Mouse (Mus musculus) forebrain, embryonic 14.5 days (tissue): Measurements from ENCODE around the gene Tmem116. TPM values are rescaled to one million over a fixed set of nuclear protein-coding genes. Genes with fewer than 3 reads are reported as not detected.

Experiments used
- ATAC-seq: fragments of 200-750 bp; cut with Nextera tagmentation; 2 replicates; pipeline ENCODE4 v1.8.0; 2017; ENCODE audit warnings: mild to moderate bottlenecking, moderate library complexity
- DNase-seq: peaks from one replicate; pipeline ENCODE4 v3.0.0-alpha.2; 2015; ENCODE audit warnings: low spot score
- H3K27ac ChIP-seq: fragments of 300-500 bp; sonication (generic); 2 replicates; pipeline ENCODE4 v1.5.1; 2014; ENCODE audit warnings: low read depth, mild to moderate bottlenecking, control low read depth, low read length, moderate library complexity
- H3K27me3 ChIP-seq: fragments of 300-500 bp; sonication (generic); replicated peaks from 2 replicates; pipeline ENCODE4 v1.6.1; 2014; ENCODE audit warnings: low read length, control low read depth, mixed read lengths; ENCODE audit not compliant: control insufficient read depth, insufficient read depth
- H3K36me3 ChIP-seq: fragments of 300-500 bp; sonication (generic); 2 replicates; pipeline ENCODE4 v1.6.1; 2014; ENCODE audit warnings: low read length, control low read depth; ENCODE audit not compliant: control insufficient read depth, insufficient read depth
- H3K4me1 ChIP-seq: fragments of 300-500 bp; sonication (generic); 2 replicates; pipeline ENCODE4 v1.6.1; 2014; ENCODE audit warnings: antibody characterized with exemption, low read length, control low read depth; ENCODE audit not compliant: control insufficient read depth, insufficient read depth
- H3K4me2 ChIP-seq: fragments of 300-500 bp; sonication (generic); 2 replicates; pipeline ENCODE4 v1.6.1; 2014; ENCODE audit warnings: mild to moderate bottlenecking, control low read depth, low read length
- H3K4me3 ChIP-seq: fragments of 300-500 bp; sonication (generic); 2 replicates; pipeline ENCODE4 v1.5.1; 2014; ENCODE audit warnings: low read depth, low read length, control low read depth
- H3K9ac ChIP-seq: fragments of 300-500 bp; sonication (generic); 2 replicates; pipeline ENCODE4 v1.6.1; 2014; ENCODE audit warnings: mild to moderate bottlenecking, low read length, control low read depth, moderate library complexity
- H3K9me3 ChIP-seq: fragments of 300-500 bp; sonication (generic); replicated peaks from 2 replicates; pipeline ENCODE4 v1.6.1; 2016; ENCODE audit warnings: low read length, control low read depth, mixed read lengths; ENCODE audit not compliant: control insufficient read depth
- WGBS: fragments of 180-500 bp; shearing (Covaris S2); extraction: QIAGEN DNeasy Blood & Tissue Kit; methylation state at CpG from one replicate; pipeline ENCODE4 v1.1.7; 2014; 5-methylcytosine and 5-hydroxymethylcytosine counted together
- polyA plus RNA-seq: library from polyadenylated mRNA; unstranded; fragments of >200 nt; fragmentation: Nextera tagmentation; extraction: Ambion mirVana; gene quantifications from 2 replicates; pipeline ENCODE4 v1.2.1, GENCODE M21; 2014

Gene Tmem116
- polyA plus RNA-seq, 1 experiment from 2014 or later, result 1.0 TPM

DNA sequence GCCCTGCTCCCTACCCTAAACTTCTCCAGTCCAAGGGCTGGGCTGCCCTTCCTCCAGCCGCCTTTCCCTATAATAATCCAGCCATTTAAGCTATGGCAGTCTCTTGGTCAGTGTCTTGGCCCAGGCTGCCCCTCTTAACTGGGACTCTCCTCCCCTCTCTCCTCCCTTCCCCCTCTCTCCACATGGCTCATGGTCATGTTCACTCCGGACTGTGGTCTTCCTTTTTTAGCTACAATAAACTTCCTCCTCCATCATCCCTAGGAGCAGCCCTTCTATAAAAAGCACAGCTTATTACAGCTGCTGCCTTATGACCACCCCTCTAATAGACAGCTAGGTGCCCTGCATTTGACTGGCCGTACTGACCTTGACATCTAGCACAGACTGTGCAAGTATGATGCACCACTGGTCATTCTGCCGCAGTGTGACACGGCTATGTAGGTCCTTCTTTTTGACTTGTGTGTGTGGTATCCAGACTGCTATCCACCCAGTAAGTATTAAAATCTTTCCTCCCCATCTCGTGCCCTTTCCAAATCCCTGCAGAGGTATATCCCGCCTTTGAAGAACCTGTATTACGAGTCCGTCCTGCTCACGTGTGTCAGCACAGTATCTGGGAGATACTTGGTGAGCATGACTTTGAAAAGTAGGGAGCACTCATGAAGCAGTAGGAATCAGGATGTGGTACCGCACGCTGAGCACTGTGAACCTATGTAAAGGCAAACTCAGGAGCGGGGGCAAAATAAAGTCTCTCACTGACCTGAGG, 2.2 kb downstream of the Tmem116 start:
- Histone ChIP-seq H3K27me3 (no peaks in the 10 kb centered on the region), H3K4me1 (peaks cover 9% of the 10 kb centered on the region), H3K9me3 (no peaks in the 10 kb centered on the region), H3K4me2 (no peak overlapping the region), H3K36me3 (peaks cover 10% of the 10 kb centered on the region), H3K27ac (no peak overlapping the region), H3K9ac (no peak overlapping the region), H3K4me3 (no peak overlapping the region)
- ATAC-seq (no peak), DNase-seq (no peak)
- 94% methylated on average over 13 of the region's 13 CpGs for WGBS

DNA sequence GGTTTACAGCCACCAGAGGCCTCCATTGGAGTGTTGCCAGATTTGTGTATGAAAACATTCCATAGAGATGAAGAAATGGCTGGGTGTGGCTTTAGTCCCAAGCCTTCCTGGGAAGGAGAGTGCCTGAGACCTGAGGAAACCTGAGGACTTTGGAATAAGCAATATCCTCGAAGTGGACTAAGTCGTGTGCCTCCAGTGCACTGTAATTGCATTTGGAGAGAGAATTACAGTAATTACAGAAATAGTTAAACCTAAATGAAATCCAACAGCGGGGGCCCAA, 2.8 kb downstream of the Tmem116 start:
- Histone ChIP-seq H3K4me1 (peaks cover 9% of the 10 kb centered on the region), H3K36me3 (peaks cover 5% of the 10 kb centered on the region), H3K27ac (no peak overlapping the region), H3K4me2 (no peak overlapping the region), H3K27me3 (no peaks in the 10 kb centered on the region), H3K4me3 (no peak overlapping the region), H3K9ac (no peak overlapping the region), H3K9me3 (no peaks in the 10 kb centered on the region)
- WGBS, result 95% methylated on average over 3 of the region's 3 CpGs
- DNase-seq (no peak), ATAC-seq (no peak)

DNA sequence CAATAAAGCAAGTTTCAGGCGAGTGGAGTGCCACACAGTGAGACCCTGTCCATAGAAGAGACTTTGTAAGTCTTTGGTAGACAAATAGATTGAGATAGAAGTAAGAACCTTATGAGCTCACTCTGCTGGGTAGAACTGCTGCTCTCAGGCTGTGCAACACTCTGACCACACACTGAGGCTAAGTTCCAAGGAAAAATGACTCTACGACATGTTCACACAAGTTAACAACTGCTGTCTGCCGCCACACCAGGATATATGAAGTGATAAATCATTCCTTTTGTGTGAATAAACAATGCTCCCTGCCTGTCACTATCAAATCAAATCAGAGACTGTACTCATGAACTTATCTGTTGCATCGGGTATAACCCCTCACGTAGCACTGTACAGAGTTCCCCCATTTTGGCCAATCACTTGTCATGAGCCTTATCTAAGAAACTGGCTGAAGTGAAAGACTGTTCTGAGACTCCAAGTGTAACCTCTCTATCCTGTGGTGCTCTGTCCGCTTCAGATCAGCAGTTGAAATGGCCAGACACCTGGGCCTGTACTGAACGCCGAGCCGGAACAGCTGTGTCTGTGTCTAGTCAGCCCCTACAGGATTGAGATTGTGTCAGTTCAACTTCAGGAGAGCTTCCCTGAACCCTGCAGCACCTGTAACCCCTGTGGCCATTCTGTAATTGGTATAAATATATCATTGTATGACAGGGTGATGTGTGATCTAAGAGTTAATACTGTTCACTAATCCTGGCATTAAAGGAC, 4.0 kb downstream of the Tmem116 start:
- 80% methylated on average over 9 of the region's 9 CpGs for WGBS
- H3K4me1 ChIP-seq, result peaks cover 6% of the 10 kb centered on the region
- no peak overlapping the region for H3K27ac ChIP-seq
- no peaks in the 10 kb centered on the region for H3K9me3 ChIP-seq
- no peak for DNase-seq
- H3K36me3 ChIP-seq, result no peaks in the 10 kb centered on the region
- H3K4me2 ChIP-seq, result no peak overlapping the region
- no peak overlapping the region for H3K4me3 ChIP-seq
- H3K9ac ChIP-seq, result no peak overlapping the region
- no peak for ATAC-seq
- no peaks in the 10 kb centered on the region for H3K27me3 ChIP-seq

DNA sequence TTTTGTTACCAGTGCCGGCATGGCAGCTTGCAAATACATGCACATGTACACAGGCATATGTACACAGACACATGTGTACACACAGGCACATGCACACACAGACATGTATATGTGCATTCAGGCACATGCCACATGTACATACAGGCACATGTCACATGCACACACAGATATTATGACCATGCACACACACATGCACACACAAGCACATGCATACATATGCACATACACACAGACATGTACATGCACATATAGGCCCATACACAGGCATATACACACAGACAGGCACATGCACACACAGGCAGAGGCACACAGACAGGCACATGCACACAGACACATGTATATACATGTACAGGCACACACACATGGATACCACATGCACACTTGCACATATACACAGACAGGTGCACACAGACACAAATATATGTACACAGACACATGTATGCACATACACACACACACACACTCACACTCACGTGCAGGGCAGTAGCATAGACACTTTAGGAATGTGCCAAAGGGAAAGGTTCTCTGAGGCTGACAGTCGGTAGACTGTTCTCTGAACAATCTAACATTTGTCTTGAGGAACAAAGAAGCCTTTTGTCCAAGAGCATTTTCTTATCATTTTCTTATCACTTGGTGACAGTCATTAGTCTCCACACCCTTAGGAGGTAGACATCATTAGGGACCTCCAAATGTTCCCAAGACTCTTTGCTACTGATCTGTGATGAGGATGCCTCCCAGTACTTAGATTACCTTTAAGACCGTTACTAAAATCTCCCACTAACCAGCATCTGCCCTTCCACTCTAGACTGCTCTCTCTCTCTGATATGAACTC, 9.9 kb downstream of the Tmem116 start:
- Histone ChIP-seq H3K27me3 (no peaks in the 10 kb centered on the region), H3K9ac (no peak overlapping the region), H3K36me3 (no peaks in the 10 kb centered on the region), H3K27ac (no peak overlapping the region), H3K9me3 (no peaks in the 10 kb centered on the region), H3K4me1 (no peaks in the 10 kb centered on the region), H3K4me2 (no peak overlapping the region), H3K4me3 (no peak overlapping the region)
- DNase-seq (no peak), ATAC-seq (no peak)
- 75% methylated on average over 4 of the region's 4 CpGs for WGBS

DNA sequence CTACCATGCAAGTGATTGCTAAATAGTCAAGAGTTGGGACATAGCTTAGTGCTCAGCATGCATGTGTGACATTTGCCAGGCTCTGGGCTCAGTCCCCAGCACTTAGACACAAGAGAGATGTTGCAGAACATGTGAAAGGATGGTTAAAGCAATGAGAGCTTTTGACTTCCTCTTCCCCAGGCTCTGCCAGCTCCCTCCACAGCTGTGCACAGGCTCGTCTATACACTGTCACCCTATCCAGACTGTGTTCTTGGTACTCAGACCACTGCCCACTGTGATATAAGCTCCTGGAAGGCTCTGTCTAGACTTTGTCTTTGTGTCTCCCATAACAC, 10.4 kb downstream of the Tmem116 start:
- Histone ChIP-seq H3K27ac (no peak overlapping the region), H3K9ac (no peak overlapping the region), H3K36me3 (no peaks in the 10 kb centered on the region), H3K4me3 (no peak overlapping the region), H3K27me3 (no peaks in the 10 kb centered on the region), H3K4me2 (no peak overlapping the region), H3K9me3 (no peaks in the 10 kb centered on the region), H3K4me1 (no peaks in the 10 kb centered on the region)
- no peak for DNase-seq
- whole genome bisulfite sequencing, result 37% methylated on average over 1 of the region's 1 CpGs
- no peak for ATAC-seq

DNA sequence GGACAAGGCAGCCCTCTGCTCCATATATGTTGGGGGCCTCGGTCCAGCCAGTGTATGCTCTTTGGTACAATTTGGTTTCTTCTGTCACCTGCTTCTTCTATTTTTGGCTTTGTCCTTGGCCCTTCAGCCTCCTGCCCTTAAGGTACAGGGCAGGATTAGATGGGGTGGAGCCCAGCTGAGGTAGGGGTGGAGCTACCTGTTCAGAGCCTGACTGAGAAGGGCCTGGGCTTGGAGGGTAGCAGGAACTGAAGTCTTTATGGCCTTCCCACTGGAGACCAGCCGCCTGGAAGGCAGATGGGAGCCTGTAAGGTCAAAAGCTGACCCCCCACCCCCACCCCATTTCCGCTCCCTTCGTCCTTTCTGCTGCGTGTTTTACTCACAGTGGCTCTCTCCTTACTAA, 11.3 kb downstream of the Tmem116 start:
- no peak for DNase-seq
- no peaks in the 10 kb centered on the region for H3K27me3 ChIP-seq
- 58% methylated on average over 5 of the region's 5 CpGs for WGBS
- ATAC-seq, result no peak
- no peaks in the 10 kb centered on the region for H3K9me3 ChIP-seq
- H3K9ac ChIP-seq, result no peak overlapping the region
- no peak overlapping the region for H3K4me2 ChIP-seq
- no peak overlapping the region for H3K4me3 ChIP-seq
- no peaks in the 10 kb centered on the region for H3K4me1 ChIP-seq
- H3K27ac ChIP-seq, result no peak overlapping the region
- H3K36me3 ChIP-seq, result no peaks in the 10 kb centered on the region

DNA sequence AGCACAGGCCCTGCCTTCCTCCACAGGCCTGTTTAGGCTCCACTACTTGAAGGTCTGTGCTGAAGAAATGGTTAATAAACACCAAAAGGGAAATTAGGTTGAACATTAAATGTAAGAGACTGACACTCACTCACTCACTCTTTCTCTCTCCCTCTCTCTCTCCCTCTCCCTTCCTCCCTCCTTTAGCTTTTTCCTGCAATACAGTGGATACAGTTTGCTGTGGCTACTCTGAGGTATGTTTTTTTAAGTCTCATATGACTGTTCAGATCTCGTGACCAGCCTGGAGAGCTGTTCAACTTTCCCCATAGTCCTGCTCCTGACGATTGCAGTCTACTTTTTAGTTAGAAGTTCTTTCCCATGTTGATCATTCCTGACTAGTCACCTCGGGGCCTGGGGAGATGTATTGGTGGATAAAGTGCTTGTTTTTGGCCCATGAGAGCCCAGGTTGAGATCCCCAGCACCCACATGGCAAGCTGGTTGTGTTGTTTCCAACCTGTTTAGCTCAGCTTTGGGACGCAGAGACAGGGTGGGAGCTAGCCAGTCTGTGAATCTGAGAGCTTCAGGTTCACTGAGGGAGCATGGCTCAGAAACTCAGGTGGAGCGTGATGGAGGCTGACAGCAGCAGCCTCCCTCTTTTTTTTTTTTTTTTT, 12.0 kb downstream of the Tmem116 start:
- Histone ChIP-seq H3K27me3 (no peaks in the 10 kb centered on the region), H3K36me3 (no peaks in the 10 kb centered on the region), H3K27ac (no peak overlapping the region), H3K9me3 (no peaks in the 10 kb centered on the region), H3K9ac (no peak overlapping the region), H3K4me3 (no peak overlapping the region), H3K4me1 (no peaks in the 10 kb centered on the region), H3K4me2 (no peak overlapping the region)
- ATAC-seq (no peak), DNase-seq (no peak)
- 79% methylated on average over 5 of the region's 5 CpGs for WGBS

DNA sequence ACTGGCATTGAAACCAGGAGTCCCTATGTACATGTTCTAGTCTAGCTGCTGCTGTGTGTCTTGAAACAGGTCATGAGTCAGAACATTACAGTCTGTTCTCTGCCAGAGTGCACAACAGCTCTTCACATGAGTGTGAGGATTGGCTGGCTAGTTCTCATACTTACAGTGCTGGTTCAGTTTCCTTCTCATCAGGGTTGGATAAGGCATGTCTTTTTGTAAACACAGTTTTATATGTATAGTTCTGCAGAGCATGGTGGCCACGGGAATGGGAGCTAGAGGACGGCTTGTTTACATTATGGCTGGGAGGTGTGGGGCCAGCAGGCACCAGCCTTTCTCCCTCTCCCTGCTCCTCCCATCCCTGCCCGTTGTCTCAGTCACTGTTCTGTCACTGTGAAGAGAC, 17.9 kb downstream of the Tmem116 start:
- no peak for ATAC-seq
- Histone ChIP-seq H3K36me3 (no peaks in the 10 kb centered on the region), H3K4me3 (no peak overlapping the region)

More for the DNA sequence above, 17.9 kb downstream of the Tmem116 start:
- no peaks in the 10 kb centered on the region for H3K27me3 ChIP-seq
- H3K4me2 ChIP-seq, result no peak overlapping the region
- no peaks in the 10 kb centered on the region for H3K4me1 ChIP-seq
- H3K9me3 ChIP-seq, result no peaks in the 10 kb centered on the region
- 76% methylated on average over 3 of the region's 3 CpGs for WGBS
- no peak for DNase-seq
- H3K27ac ChIP-seq, result no peak overlapping the region
- H3K9ac ChIP-seq, result no peak overlapping the region
